Mouse (Mus musculus): ENCODE data around the gene Ptprg. TPM values are rescaled to one million over a fixed set of nuclear protein-coding genes. Genes with fewer than 3 reads are reported as not detected.

The Ptprg gene
- polyA plus RNA-seq, 1 experiment from 2014 or later: 38.7 TPM

DNA sequence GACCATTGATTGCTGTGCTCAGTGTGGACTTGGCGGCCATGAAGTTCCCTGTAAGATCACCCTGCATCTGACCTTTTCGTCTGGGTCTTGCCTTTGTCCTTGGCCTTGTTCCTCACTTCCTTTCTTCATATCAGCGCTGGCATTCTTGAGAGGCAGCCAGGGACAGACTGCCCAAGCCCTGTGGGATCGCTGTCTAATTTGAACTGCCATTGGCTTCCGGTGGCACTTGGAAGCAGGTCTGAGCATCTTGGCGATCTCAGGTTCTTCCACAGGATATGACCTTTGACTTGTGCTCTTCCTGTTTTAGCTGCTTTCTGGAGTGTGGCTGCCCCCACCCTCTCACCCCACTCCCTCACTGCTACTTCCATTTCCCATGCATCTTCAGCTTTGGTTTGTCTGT lies 315.3 kb downstream of the Ptprg start:
- no peaks in the 10 kb centered on the region for H3K9me3 ChIP-seq (ENCODE audit: low read length)
- no peaks in the 10 kb centered on the region for H3K36me3 ChIP-seq (ENCODE audit: insufficient read depth, low read length)
- peaks cover 23% of the 10 kb centered on the region for H3K4me1 ChIP-seq (ENCODE audit: insufficient read depth, low read length)
- H3K4me2 ChIP-seq (replicated peaks; ENCODE audit: low read depth, low read length): no peak overlapping the region
- no peak for ATAC-seq (ENCODE audit: low FRiP score, low TSS enrichment)
- WGBS: 42% methylated on average over 6 of the region's 6 CpGs
- H3K4me3 ChIP-seq (ENCODE audit: low read length): no peak overlapping the region
- H3K27me3 ChIP-seq (ENCODE audit: insufficient read depth, low read length): no peaks in the 10 kb centered on the region
- H3K9ac ChIP-seq (replicated peaks; ENCODE audit: low read length): no peak overlapping the region
- no peak overlapping the region for H3K27ac ChIP-seq (ENCODE audit: low read length)

DNA sequence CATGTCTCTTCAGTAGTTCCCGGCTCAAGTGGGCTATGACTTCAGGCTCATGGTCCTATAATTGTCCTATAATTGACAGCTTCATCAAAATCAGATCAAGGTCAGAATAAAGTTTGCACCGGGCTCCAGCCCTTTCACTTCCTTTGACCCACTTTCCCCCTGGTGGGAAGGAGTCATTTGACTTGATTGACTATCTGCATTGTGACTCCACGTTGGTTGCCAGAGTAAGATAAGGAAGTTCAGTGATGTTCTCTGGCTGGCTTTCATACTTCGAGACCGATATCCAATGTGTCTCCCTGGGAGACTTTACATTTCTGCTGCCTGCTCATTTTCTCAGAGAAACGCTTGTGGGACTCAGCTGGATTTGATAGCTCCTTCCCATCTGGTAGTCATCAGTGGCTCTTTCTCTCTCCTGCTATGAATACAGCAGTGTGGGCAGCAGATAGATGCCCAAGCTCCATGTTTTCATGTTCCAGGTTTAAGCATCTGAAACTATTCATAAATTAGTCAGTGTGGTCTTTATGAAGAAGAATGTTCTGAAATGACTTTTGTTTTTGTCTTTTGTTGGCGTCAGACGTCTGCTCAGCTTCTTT lies 318.5 kb downstream of the Ptprg start:
- H3K4me2 ChIP-seq (replicated peaks; ENCODE audit: low read depth, low read length): no peak overlapping the region
- WGBS: 72% methylated on average over 8 of the region's 8 CpGs
- H3K9me3 ChIP-seq (ENCODE audit: low read length): no peaks in the 10 kb centered on the region
- no peak overlapping the region for H3K27ac ChIP-seq (ENCODE audit: low read length)
- H3K4me1 ChIP-seq (ENCODE audit: insufficient read depth, low read length): 0 out of 2 replicates have a peak, but pooled peaks cover 4% of the 10 kb centered on the region
- ATAC-seq (ENCODE audit: low FRiP score, low TSS enrichment): no peak
- H3K27me3 ChIP-seq (ENCODE audit: insufficient read depth, low read length): no peaks in the 10 kb centered on the region
- no peak overlapping the region for H3K4me3 ChIP-seq (ENCODE audit: low read length)
- no peaks in the 10 kb centered on the region for H3K36me3 ChIP-seq (ENCODE audit: insufficient read depth, low read length)
- H3K9ac ChIP-seq (replicated peaks; ENCODE audit: low read length): no peak overlapping the region

DNA sequence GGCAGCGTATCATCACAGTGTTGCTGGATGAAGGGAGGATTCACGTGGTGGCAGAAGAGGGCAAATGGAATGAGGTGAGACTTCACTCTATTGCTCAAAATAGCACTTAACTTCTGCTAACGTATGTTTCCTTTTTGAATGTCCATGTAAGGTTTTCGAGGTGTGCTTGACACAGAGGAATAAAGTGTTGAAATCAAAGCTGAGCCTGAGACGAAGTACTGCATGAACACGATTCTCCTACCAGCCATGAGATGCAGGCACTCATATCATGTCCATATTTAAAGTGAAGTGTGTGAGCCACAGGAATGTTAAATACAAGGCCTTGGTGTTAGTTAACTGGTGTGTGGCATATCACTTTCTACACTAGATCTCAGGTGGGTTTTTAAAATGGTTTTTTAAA lies 320.9 kb downstream of the Ptprg start:
- Histone ChIP-seq H3K27me3 (ENCODE audit: insufficient read depth, low read length) (no peaks in the 10 kb centered on the region), H3K9ac (replicated peaks; ENCODE audit: low read length) (no peak overlapping the region), H3K9me3 (ENCODE audit: low read length) (no peaks in the 10 kb centered on the region), H3K27ac (ENCODE audit: low read length) (no peak overlapping the region), H3K4me3 (ENCODE audit: low read length) (no peak overlapping the region), H3K36me3 (ENCODE audit: insufficient read depth, low read length) (no peaks in the 10 kb centered on the region), H3K4me1 (ENCODE audit: insufficient read depth, low read length) (peaks cover 4% of the 10 kb centered on the region), H3K4me2 (replicated peaks; ENCODE audit: low read depth, low read length) (no peak overlapping the region)
- ATAC-seq (ENCODE audit: low FRiP score, low TSS enrichment): no peak
- 86% methylated on average over 6 of the region's 6 CpGs for WGBS

DNA sequence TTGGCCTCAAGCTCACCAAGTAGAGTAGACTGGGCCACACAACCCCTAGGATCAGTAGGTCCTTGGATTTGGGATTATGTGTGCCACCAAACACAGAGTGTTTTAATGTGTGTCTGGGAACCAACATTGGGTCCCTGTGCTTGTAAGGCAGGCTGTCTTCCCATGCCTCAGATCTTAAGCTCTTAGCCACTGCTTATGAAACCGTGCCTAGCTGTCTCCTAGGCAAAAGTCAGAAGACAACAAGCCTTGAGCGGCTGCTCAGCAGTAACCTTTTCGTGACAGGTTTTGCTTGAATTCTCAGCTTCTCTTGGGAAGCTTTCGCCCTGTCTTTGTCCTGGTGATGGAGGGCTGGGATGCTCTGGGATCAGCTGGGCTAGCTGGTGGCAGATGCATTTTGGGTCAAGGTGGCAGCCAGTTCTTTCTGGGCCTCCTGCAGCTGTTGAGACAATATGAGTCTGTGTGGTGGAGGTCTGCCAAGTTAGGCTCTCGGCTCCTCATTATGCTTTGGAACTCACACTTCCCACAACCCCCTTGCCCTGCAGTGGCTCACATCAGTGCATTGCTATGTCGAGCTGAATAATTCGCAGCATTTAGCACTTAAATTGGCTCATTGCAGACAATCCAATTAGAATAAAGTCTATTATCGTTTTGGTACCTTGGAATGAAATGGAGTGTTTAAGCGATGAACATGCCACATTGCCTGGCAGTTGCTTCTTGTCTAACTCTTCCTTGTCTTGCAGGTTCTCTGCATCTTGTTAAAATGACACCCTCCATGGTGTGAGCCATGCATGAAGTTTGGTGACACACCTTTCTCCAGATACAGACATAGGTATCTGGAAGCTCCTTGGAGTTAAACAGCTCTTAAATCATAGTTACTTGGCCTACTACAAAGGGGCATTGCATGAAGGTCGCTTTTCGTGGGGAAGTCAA lies 321.9 kb downstream of the Ptprg start:
- H3K27me3 ChIP-seq (ENCODE audit: insufficient read depth, low read length): no peaks in the 10 kb centered on the region
- no peak overlapping the region for H3K9ac ChIP-seq (replicated peaks; ENCODE audit: low read length)
- H3K4me3 ChIP-seq (ENCODE audit: low read length): no peak overlapping the region
- H3K4me2 ChIP-seq (replicated peaks; ENCODE audit: low read depth, low read length): no peak overlapping the region
- no peaks in the 10 kb centered on the region for H3K9me3 ChIP-seq (ENCODE audit: low read length)
- ATAC-seq (ENCODE audit: low FRiP score, low TSS enrichment): no peak
- H3K4me1 ChIP-seq (ENCODE audit: insufficient read depth, low read length): peaks cover 13% of the 10 kb centered on the region
- 87% methylated on average over 11 of the region's 11 CpGs for WGBS
- no peaks in the 10 kb centered on the region for H3K36me3 ChIP-seq (ENCODE audit: insufficient read depth, low read length)
- H3K27ac ChIP-seq (ENCODE audit: low read length): no peak overlapping the region

DNA sequence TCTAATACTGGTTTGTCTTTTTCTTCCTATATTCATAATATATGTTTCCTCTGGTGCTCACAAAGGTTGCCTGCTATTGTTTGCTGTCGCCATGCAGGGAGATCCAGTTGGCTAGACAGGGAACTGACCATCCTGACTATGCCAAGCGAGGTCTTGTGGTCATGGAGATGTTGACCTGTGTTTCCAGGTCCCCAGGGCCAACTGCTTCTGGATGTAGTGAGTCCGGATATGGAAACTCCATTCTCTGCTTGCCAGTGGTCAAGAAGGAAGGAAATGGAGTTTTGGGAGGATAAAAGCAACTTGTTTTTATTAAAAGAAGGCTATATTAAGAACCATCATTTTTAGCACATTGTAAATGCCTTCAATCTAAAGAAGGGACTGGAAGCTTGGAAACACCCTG lies 327.8 kb downstream of the Ptprg start:
- no peak overlapping the region for H3K4me2 ChIP-seq (replicated peaks; ENCODE audit: low read depth, low read length)
- peak; percentile 42; the same call in 1 of the 2 replicates for ATAC-seq (ENCODE audit: low FRiP score, low TSS enrichment)
- no peaks in the 10 kb centered on the region for H3K36me3 ChIP-seq (ENCODE audit: insufficient read depth, low read length)
- no peaks in the 10 kb centered on the region for H3K27me3 ChIP-seq (ENCODE audit: insufficient read depth, low read length)
- 0 out of 2 replicates have a peak, but pooled peaks cover 2% of the 10 kb centered on the region for H3K9me3 ChIP-seq (ENCODE audit: low read length)
- WGBS: 53% methylated on average over 3 of the region's 3 CpGs
- H3K9ac ChIP-seq (replicated peaks; ENCODE audit: low read length): no peak overlapping the region
- H3K27ac ChIP-seq (ENCODE audit: low read length): no peak overlapping the region
- H3K4me1 ChIP-seq (ENCODE audit: insufficient read depth, low read length): peaks cover 43% of the 10 kb centered on the region
- H3K4me3 ChIP-seq (ENCODE audit: low read length): no peak overlapping the region

DNA sequence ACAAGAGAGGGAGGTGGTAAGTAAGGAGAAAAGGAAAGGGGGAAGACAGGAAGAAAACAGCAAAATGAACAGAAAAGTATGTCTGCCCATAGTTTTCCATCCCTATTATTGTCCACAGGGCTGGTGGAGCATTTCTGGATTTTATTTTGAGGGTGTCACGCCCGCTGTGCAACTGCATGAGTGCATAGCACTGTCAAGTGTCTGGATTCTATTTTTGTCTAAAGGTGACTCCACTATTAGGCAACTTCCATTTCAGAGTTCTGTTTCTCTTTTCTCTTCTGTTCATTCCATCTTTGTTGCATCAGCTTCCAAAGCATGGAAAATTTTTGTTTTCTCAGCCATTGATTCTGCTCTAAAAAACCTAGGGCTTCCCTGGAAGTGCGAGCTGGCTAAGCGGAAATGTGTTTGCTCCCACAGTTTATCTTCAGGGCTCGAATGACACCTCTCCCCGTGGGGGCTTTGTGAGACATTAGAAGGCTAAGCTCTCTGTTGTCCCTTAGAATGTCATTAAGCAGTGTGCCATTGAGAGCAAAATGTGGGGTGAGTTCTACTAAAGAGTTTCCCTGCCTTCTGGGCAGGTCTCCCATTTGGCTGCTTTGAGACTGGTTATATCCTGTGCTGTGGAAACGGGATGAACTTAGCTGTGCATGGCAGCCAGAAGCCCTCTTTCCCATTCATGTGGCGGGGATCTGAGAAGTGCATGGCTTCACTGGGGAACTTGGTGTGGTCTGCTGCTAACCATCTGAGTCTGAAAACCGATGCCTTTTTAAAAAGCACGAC lies 330.0 kb downstream of the Ptprg start:
- 0 out of 2 replicates have a peak, but pooled peaks cover 2% of the 10 kb centered on the region for H3K9me3 ChIP-seq (ENCODE audit: low read length)
- no peak overlapping the region; the same call in 1 of the 2 replicates for H3K9ac ChIP-seq (replicated peaks; ENCODE audit: low read length)
- no peak overlapping the region for H3K4me3 ChIP-seq (ENCODE audit: low read length)
- no peaks in the 10 kb centered on the region for H3K27me3 ChIP-seq (ENCODE audit: insufficient read depth, low read length)
- 24% methylated on average over 10 of the region's 10 CpGs for WGBS
- H3K27ac ChIP-seq (ENCODE audit: low read length): peak overlapping the region; percentile 49; the same call in 1 of the 2 replicates
- no peaks in the 10 kb centered on the region for H3K36me3 ChIP-seq (ENCODE audit: insufficient read depth, low read length)
- H3K4me2 ChIP-seq (replicated peaks; ENCODE audit: low read depth, low read length): no peak overlapping the region; the same call in 1 of the 2 replicates
- H3K4me1 ChIP-seq (ENCODE audit: insufficient read depth, low read length): peaks cover 43% of the 10 kb centered on the region
- ATAC-seq (ENCODE audit: low FRiP score, low TSS enrichment): no peak

DNA sequence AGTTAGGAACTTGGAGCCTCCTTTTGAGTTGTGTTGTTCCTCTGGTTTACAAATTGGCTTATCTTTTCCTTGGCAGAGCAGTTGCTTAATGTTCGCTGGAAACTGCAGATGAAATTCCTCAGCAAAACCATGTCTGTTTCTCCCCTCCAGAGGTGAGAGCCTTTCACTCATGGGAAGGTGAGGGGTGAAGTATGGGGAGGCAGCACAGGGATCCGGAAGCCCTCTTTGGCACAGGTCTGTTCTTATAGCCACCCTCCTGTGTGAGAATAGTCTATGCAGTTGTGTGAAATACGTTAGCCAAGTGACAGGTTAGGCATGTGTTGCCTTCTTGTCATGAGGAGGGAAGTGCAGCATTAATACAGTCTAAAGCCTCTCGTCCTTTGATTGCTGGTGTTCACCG lies 330.7 kb downstream of the Ptprg start:
- Histone ChIP-seq H3K36me3 (ENCODE audit: insufficient read depth, low read length) (no peaks in the 10 kb centered on the region), H3K9ac (replicated peaks; ENCODE audit: low read length) (no peak overlapping the region), H3K4me3 (ENCODE audit: low read length) (no peak overlapping the region), H3K4me1 (ENCODE audit: insufficient read depth, low read length) (peaks cover 42% of the 10 kb centered on the region), H3K27me3 (ENCODE audit: insufficient read depth, low read length) (no peaks in the 10 kb centered on the region), H3K4me2 (replicated peaks; ENCODE audit: low read depth, low read length) (no peak overlapping the region; the same call in 1 of the 2 replicates), H3K27ac (ENCODE audit: low read length) (peak overlapping the region; percentile 49; the same call in 1 of the 2 replicates), H3K9me3 (ENCODE audit: low read length) (0 out of 2 replicates have a peak, but pooled peaks cover 2% of the 10 kb centered on the region)
- 48% methylated on average over 5 of the region's 5 CpGs for WGBS
- ATAC-seq (ENCODE audit: low FRiP score, low TSS enrichment): no peak

DNA sequence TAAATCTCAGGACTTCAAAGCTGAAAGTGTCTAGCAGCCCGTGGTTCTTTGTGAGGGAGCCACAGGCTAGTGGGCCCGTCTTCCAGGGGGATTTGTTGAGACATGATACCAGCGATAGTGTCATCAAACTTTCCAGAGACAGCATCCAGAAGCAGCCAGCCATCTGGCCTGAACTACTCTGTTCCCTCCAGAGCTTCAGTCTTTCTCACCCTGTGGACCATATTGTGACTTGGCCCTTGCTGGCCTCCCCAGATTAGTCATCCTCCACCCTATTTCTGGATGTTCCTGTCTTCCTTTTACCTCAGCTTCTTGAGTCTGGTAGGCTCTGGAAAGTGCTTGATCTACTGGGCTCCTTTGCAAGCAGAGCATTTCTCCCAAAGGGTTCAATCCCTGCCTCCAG lies 333.1 kb downstream of the Ptprg start:
- H3K9ac ChIP-seq (replicated peaks; ENCODE audit: low read length): no peak overlapping the region
- H3K4me1 ChIP-seq (ENCODE audit: insufficient read depth, low read length): peaks cover 20% of the 10 kb centered on the region
- H3K27me3 ChIP-seq (ENCODE audit: insufficient read depth, low read length): no peaks in the 10 kb centered on the region
- H3K4me3 ChIP-seq (ENCODE audit: low read length): no peak overlapping the region
- 0 out of 2 replicates have a peak, but pooled peaks cover 2% of the 10 kb centered on the region for H3K9me3 ChIP-seq (ENCODE audit: low read length)
- H3K27ac ChIP-seq (ENCODE audit: low read length): no peak overlapping the region
- WGBS: 27% methylated on average over 3 of the region's 3 CpGs
- no peak overlapping the region for H3K4me2 ChIP-seq (replicated peaks; ENCODE audit: low read depth, low read length)
- no peak for ATAC-seq (ENCODE audit: low FRiP score, low TSS enrichment)
- H3K36me3 ChIP-seq (ENCODE audit: insufficient read depth, low read length): no peaks in the 10 kb centered on the region

DNA sequence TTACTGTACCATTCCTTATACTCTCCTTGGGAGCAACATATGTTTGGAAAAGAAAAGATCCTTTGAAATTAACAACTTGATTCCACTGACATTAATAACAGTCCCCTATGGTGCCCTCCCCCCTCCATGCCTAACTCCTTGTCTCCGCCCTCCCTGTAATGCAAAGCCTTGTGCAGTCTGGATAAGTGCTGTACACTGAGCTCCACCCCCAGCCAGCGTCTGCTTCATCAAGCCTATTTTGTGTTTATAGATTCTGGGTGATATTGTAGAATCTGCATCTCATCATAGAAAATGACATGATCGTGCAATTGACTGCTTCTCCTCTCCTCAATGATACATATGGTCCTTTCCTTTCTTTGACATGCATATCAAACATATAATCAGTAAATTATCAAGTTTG lies 337.6 kb downstream of the Ptprg start:
- Histone ChIP-seq H3K4me3 (ENCODE audit: low read length) (no peak overlapping the region), H3K36me3 (ENCODE audit: insufficient read depth, low read length) (no peaks in the 10 kb centered on the region), H3K4me2 (replicated peaks; ENCODE audit: low read depth, low read length) (no peak overlapping the region), H3K27ac (ENCODE audit: low read length) (no peak overlapping the region), H3K4me1 (ENCODE audit: insufficient read depth, low read length) (no peaks in the 10 kb centered on the region; the same call in 1 of the 2 replicates), H3K9ac (replicated peaks; ENCODE audit: low read length) (no peak overlapping the region), H3K9me3 (ENCODE audit: low read length) (no peaks in the 10 kb centered on the region), H3K27me3 (ENCODE audit: insufficient read depth, low read length) (no peaks in the 10 kb centered on the region)
- 70% methylated on average over 3 of the region's 3 CpGs for whole genome bisulfite sequencing
- ATAC-seq (ENCODE audit: low FRiP score, low TSS enrichment): no peak
